ENCODE assay signal across 27 mouse cellular contexts in the genomic region with DNA sequence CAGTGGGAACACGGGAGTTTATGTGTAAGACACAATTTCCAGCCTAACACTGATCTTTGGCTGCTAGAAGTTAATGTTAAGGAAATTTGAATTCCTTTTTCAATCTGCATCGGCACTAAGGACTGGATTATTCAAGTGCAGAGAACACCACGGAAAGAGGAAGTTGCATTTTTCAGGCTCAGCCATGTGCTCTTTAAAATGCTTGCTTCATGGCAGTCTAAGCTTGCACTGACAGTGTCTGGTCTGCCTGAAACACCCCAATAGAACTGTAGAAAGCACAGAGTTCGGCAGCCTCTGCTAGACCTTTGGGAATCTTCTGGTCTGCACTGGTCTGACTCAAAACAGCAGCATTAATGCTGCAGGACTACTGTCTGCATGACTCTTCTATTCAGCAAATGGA.
DNase-seq lines count a peak whose midpoint lies in the region; ATAC-seq lines count a peak whose summit lies in the region.
"Had no signal": no experiment of that assay in that cellular context is flagged by ENCODE, and none has a peak within 500 bp of the region (broad histone marks: within the 10 kb centered on the region; RNA-seq: fewer than 3 reads in every experiment).

No protein-coding gene starts in this region.

- ATAC-seq in hindbrain, embryonic 16.5 days = no peak
- ATAC-seq in midbrain, embryonic 13.5 days = no peak
- no peak for ATAC-seq in midbrain, embryonic 15.5 days (replicated peaks)
- ATAC-seq in forebrain, embryonic 16.5 days = no peak
- ATAC-seq: activated CD4-positive, CD25-positive, alpha-beta regulatory T cell, adult 4 months; CD4-positive, CD25-positive, alpha-beta regulatory T cell, adult 4 months; intestine, embryonic 15.5 days had no signal

- H3K4me1 ChIP-seq in hindbrain, embryonic 10.5 days (replicated peaks) = peaks cover 44% of the 10 kb centered on the region
- peaks cover 16% of the 10 kb centered on the region for H3K4me1 ChIP-seq in hindbrain, embryonic 16.5 days (ENCODE audit: control insufficient read depth, insufficient read depth, low read depth, low read length)
- peaks cover 61% of the 10 kb centered on the region for H3K4me1 ChIP-seq in midbrain, embryonic 13.5 days (replicated peaks)
- H3K4me1 ChIP-seq in midbrain, embryonic 15.5 days = peaks cover 37% of the 10 kb centered on the region
- H3K4me1 ChIP-seq in forebrain, embryonic 16.5 days (replicated peaks; ENCODE audit: control insufficient read depth, insufficient read depth, low read length) = peaks cover 50% of the 10 kb centered on the region
- H3K4me1 ChIP-seq: limb, embryonic 13.5 days had no signal

- WGBS in hindbrain, embryonic 10.5 days = 75% methylated on average over 4 of the region's 4 CpGs
- WGBS in hindbrain, embryonic 16.5 days = 45% methylated on average over 4 of the region's 4 CpGs
- 49% methylated on average over 4 of the region's 4 CpGs for WGBS in midbrain, embryonic 13.5 days
- 44% methylated on average over 4 of the region's 4 CpGs for WGBS in midbrain, embryonic 15.5 days
- 27% methylated on average over 4 of the region's 4 CpGs for WGBS in forebrain, embryonic 16.5 days

- no peak overlapping the region for H3K4me2 ChIP-seq in hindbrain, embryonic 16.5 days (ENCODE audit: low read length)
- H3K4me2 ChIP-seq in midbrain, embryonic 13.5 days (replicated peaks) = no peak overlapping the region
- H3K4me2 ChIP-seq in midbrain, embryonic 15.5 days = no peak overlapping the region
- H3K4me2 ChIP-seq in forebrain, embryonic 16.5 days (ENCODE audit: low read length) = no peak overlapping the region
- H3K4me2 ChIP-seq: hindbrain, embryonic 15.5 days; intestine, embryonic 15.5 days; limb, embryonic 13.5 days; liver, embryonic 11.5 days; lung, embryonic 15.5 days; midbrain, embryonic 12.5 days; neural tube, embryonic 13.5 days had no signal

- H3K27me3 ChIP-seq in hindbrain, embryonic 10.5 days (ENCODE audit: insufficient read depth, poor library complexity, severe bottlenecking) = no peaks in the 10 kb centered on the region
- H3K27me3 ChIP-seq in hindbrain, embryonic 16.5 days (replicated peaks; ENCODE audit: control insufficient read depth, insufficient read depth, low read length) = no peaks in the 10 kb centered on the region
- H3K27me3 ChIP-seq in midbrain, embryonic 13.5 days = no peaks in the 10 kb centered on the region
- H3K27me3 ChIP-seq in midbrain, embryonic 15.5 days (replicated peaks) = no peaks in the 10 kb centered on the region
- no peaks in the 10 kb centered on the region for H3K27me3 ChIP-seq in forebrain, embryonic 16.5 days (replicated peaks; ENCODE audit: control insufficient read depth, insufficient read depth, low read length)
- H3K27me3 ChIP-seq: hindbrain, embryonic 15.5 days; intestine, embryonic 15.5 days; limb, embryonic 13.5 days; lung, embryonic 15.5 days; midbrain, embryonic 12.5 days; neural tube, embryonic 13.5 days had no signal

- H3K9ac ChIP-seq in hindbrain, embryonic 16.5 days (ENCODE audit: low read depth, low read length) = no peak overlapping the region
- H3K9ac ChIP-seq in midbrain, embryonic 13.5 days (replicated peaks) = no peak overlapping the region
- H3K9ac ChIP-seq in midbrain, embryonic 15.5 days = no peak overlapping the region
- no peak overlapping the region for H3K9ac ChIP-seq in forebrain, embryonic 16.5 days (replicated peaks; ENCODE audit: low read depth, low read length)
- H3K9ac ChIP-seq: hindbrain, embryonic 15.5 days; intestine, embryonic 15.5 days; limb, embryonic 13.5 days; lung, embryonic 15.5 days; midbrain, embryonic 12.5 days; neural tube, embryonic 13.5 days had no signal

- no peaks in the 10 kb centered on the region for H3K36me3 ChIP-seq in hindbrain, embryonic 10.5 days
- H3K36me3 ChIP-seq in hindbrain, embryonic 16.5 days (ENCODE audit: control insufficient read depth, insufficient read depth, low read length) = no peaks in the 10 kb centered on the region
- no peaks in the 10 kb centered on the region for H3K36me3 ChIP-seq in midbrain, embryonic 13.5 days
- no peaks in the 10 kb centered on the region for H3K36me3 ChIP-seq in midbrain, embryonic 15.5 days (replicated peaks)
- no peaks in the 10 kb centered on the region for H3K36me3 ChIP-seq in forebrain, embryonic 16.5 days (ENCODE audit: control insufficient read depth, insufficient read depth)
- H3K36me3 ChIP-seq: hindbrain, embryonic 15.5 days; intestine, embryonic 15.5 days; limb, embryonic 13.5 days; lung, embryonic 15.5 days; midbrain, embryonic 12.5 days; neural tube, embryonic 13.5 days had no signal

- H3K4me3 ChIP-seq in hindbrain, embryonic 10.5 days = no peak overlapping the region
- no peak overlapping the region for H3K4me3 ChIP-seq in hindbrain, embryonic 16.5 days (ENCODE audit: low read length)
- no peak overlapping the region for H3K4me3 ChIP-seq in midbrain, embryonic 13.5 days (replicated peaks)
- H3K4me3 ChIP-seq in midbrain, embryonic 15.5 days = no peak overlapping the region
- H3K4me3 ChIP-seq in forebrain, embryonic 16.5 days (replicated peaks; ENCODE audit: low read length) = no peak overlapping the region
- H3K4me3 ChIP-seq: hindbrain, embryonic 15.5 days; intestine, embryonic 15.5 days; limb, embryonic 13.5 days; lung, embryonic 15.5 days; midbrain, embryonic 12.5 days; myocyte; neural tube, embryonic 13.5 days had no signal

- H3K9me3 ChIP-seq in hindbrain, embryonic 10.5 days = no peaks in the 10 kb centered on the region
- no peaks in the 10 kb centered on the region for H3K9me3 ChIP-seq in hindbrain, embryonic 16.5 days (ENCODE audit: control insufficient read depth, low read length)
- H3K9me3 ChIP-seq in midbrain, embryonic 13.5 days = no peaks in the 10 kb centered on the region
- no peaks in the 10 kb centered on the region for H3K9me3 ChIP-seq in midbrain, embryonic 15.5 days
- H3K9me3 ChIP-seq in forebrain, embryonic 16.5 days (ENCODE audit: control insufficient read depth, low read length) = no peaks in the 10 kb centered on the region
- H3K9me3 ChIP-seq: hindbrain, embryonic 15.5 days; intestine, embryonic 15.5 days; limb, embryonic 13.5 days; lung, embryonic 15.5 days; midbrain, embryonic 12.5 days; neural tube, embryonic 13.5 days had no signal

- DNase-seq in hindbrain, embryonic 10.5 days (ENCODE audit: low spot score) = no peak
- no peak for DNase-seq in T-cell, adult 2 months (ENCODE audit: low spot score)
- no peak for DNase-seq in layer of hippocampus, adult 11-12 months (ENCODE audit: low spot score)
- DNase-seq: adrenal gland, adult 2 months; adrenal gland, postnatal 36 days; cerebellum, adult 9-10 months; cerebellum, postnatal 36 days; kidney, adult 2 months; kidney, postnatal 36 days; right cerebral cortex, postnatal 4 days; thymus, adult 18-20 months; thymus, postnatal 25 days had no signal

- H3K27ac ChIP-seq in hindbrain, embryonic 10.5 days = peak overlapping the region; percentile 35; the same call in 1 of the 2 replicates
- H3K27ac ChIP-seq in hindbrain, embryonic 16.5 days (ENCODE audit: low read depth, low read length) = no peak overlapping the region
- H3K27ac ChIP-seq in midbrain, embryonic 13.5 days = peak overlapping the region; percentile 9; the same call in 1 of the 2 replicates
- H3K27ac ChIP-seq in midbrain, embryonic 15.5 days = no peak overlapping the region
- H3K27ac ChIP-seq in forebrain, embryonic 16.5 days (ENCODE audit: low read length) = peak overlapping the region; percentile 49
- H3K27ac ChIP-seq: hindbrain, embryonic 15.5 days; intestine, embryonic 15.5 days; limb, embryonic 13.5 days; lung, embryonic 15.5 days; neural tube, embryonic 13.5 days; stomach, postnatal 0 days had no signal

Comparison
In these comparisons a context has a peak if more than half of its experiments do, and no peak if none do; other contexts are left out.
1. H3K27ac ChIP-seq: peak in hindbrain, embryonic 10.5 days (single experiment), midbrain, embryonic 13.5 days (single experiment) and forebrain, embryonic 16.5 days (single experiment); none in hindbrain, embryonic 16.5 days (single experiment) and midbrain, embryonic 15.5 days (single experiment).